Mouse (Mus musculus): Measurements from ENCODE around the gene Nptx1.

DNA sequence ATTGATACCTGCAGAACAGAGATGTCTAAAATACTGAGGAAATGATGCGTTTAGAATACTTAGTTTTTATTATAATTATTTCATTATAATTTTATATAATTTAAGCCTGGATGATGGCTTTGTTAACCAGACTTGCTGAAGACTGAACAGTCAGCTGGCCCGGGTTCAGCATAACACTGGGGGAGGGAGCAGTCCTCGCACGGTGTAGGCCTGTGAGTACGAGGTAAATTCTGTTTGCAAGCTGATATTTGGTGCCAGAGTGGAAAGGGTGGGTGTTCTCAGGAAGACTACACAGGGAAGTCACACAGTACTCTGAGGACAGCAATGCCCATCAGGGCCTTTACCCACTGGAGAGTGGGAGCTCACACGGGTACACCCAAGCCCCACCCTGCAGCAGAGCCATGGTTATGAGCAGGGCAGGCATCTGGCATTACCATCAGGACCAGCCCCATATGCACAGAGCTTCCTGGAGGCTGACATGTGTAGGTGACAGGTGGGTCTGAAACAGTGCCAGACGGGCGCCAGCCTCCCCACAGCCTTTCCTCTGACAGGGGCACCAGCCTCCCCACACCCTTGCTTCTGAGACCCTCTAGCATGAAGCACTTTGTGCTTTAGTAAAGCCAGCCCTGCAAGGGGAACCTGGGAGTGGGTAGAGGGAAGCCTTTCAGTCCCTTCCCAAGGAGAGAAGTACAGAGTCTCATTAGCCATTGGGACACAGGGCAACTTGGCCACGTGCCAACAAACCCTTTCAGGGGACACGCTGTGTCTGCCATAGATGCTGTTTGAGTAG is 3.2 kb upstream of the Nptx1 start:
- TF ChIP-seq POLR2A (IDR thresholded peaks at IDR 0.05; ENCODE audit: extremely low read depth, insufficient read depth, low read length) (no peak), CTCF (IDR thresholded peaks at IDR 0.05; ENCODE audit: low read depth, low read length) (no peak)
